Mouse (Mus musculus) left cerebral cortex, postnatal 10 days (tissue): ENCODE results near the gene Dapp1. TPM values are rescaled to one million over a fixed set of nuclear protein-coding genes. Genes with fewer than 3 reads are reported as not detected.
A peak's percentile ranks its signal among the peaks of the same experiment; 100 is the strongest.
"Not testable (repeated sequence)": the region's sequence is repeated elsewhere in the genome, so short reads cannot be mapped to it uniquely, and the experiment has no call there.

Experiments used
- DNase-seq, 2 experiments: peaks; one replicate each; pipeline ENCODE4 v3.0.0; 2021 to 2022; ENCODE audit warnings: low spot score in 2 of 2, mixed read lengths in 1 of 2; ENCODE audit errors: extremely low spot score in 1 of 2
- intact Hi-C: fragments of 180-260 bp; cut with DNase I; formaldehyde crosslinking; loops from one replicate; pipeline ENCODE4 v1.15.1; 2025
- total RNA-seq, 2 experiments: library from RNA; stranded (reverse); gene quantifications; 2 replicates each; pipeline ENCODE4 v1.2.3; 2021

The Dapp1 gene
- total RNA-seq, 2 experiments from 2014 or later, result 2.4 to 4.0 TPM

DNA sequence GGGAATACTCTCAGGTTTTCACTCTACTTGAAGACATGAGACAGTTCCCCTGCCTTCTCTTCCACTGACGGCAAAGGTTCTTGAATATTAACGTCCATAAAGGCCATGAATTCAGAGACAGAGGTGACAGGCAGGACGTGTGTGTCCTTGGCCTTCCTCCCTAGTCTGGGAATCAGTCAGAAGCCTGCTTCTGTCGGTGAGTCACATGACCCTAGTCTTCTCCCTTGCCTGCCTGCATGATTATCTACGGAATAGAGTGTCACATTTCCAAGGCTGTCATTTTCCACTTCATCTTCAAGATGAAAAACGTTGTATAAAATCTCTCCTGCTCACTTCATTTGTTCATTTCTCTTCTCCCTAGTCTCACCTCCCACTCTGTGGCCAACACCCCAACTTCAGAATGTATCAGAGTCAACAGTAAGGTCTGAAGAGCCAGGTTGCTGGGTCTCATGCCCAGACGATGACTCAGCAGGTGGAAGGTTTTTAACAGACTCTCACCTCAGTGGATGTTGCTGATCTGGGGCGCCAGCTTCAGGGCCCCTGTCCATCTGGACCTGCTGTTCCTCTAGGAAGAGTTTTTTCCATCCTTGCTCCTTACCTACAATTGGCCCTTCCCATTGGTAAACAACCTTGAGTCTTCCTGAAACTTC is 19.5 kb downstream of the Dapp1 start:
- no peak for DNase-seq
- intact Hi-C loops, result no loop called here

DNA sequence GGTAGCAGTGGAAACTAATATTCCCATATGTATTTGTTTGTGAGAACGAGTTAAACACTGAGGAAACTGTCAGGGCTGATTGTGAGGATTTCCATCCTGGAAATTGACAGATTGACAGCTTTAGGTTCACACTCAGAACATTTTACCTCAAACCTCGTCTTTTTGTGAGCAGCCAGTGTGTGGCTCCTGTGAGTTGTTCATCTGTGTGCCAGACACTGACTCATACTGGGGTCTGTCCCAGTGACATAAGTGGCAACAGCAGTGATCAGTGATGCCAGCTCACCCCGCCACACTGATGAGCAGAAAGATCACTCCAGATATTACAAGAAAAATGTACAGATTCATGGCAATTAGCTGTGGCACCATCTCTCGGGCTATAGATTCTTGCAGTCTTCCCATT is 21.9 kb downstream of the Dapp1 start:
- no peak for DNase-seq
- intact Hi-C loops, result no loop called here

DNA sequence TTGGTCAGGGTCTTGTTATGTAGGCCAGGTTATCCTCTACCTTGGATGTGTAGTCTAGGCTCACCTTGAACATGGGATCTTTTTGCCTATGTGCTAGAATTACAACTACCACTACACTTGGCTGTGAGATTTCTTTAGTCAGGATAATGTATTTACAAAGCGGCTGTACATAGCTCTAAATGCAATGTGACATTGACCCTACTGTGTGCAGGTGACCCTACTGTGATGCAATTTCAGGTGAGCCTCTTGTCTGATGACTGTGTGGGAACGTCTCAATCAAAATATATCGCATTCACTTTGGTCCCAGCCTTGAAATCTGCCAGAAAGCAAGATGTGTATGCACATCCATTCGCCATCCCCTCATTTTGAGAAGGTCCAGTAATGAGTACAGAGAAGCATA is 23.0 kb downstream of the Dapp1 start:
- DNase-seq, result no peak
- intact Hi-C loops, result no loop called here

DNA sequence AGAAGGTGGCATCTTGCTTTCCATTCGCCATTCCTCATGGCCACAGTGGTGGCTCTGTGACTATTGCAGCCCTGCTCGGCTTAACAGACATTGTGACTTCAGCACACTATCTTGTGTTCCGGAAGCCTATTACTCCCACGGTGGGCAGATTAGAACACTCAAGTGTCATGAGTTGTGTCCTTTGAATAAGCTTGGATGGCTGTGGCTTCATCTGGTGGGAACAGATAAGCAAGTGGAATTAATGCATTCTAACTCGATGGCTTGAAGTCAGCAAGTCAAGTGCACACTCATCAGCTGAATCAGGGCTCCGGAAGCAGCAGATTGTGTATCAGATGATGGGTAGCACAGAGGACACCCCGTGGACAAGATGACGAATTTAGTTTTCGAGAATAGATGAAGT is 23.5 kb downstream of the Dapp1 start:
- DNase-seq, result no peak
- intact Hi-C loops, result no loop called here

DNA sequence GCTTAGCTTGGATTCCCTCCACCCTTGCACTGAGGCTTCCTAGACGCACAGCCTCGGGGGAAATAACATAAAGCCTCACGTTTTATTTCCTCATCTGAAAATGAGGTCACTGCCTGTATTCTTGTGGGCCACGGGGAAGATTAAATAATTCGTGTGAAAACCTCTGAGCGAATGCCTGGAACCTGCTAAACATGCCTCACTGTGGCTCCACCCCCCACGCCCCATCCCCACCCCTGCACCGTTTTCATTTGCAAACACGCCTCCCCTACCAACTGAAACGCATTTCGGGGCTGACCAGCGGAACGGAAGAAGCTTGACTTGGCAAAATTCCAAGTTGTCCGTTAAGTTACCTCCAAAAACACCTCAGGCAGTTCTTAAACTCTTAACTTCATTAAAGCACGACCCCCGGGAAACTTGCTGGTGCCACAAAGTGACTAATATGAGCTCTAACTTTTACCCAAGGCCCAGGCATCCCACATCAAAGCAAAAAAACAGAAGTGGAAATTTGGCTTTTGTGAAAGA is 25.7 kb downstream of the Dapp1 start:
- intact Hi-C loops, result no loop called here
- no peak for DNase-seq

DNA sequence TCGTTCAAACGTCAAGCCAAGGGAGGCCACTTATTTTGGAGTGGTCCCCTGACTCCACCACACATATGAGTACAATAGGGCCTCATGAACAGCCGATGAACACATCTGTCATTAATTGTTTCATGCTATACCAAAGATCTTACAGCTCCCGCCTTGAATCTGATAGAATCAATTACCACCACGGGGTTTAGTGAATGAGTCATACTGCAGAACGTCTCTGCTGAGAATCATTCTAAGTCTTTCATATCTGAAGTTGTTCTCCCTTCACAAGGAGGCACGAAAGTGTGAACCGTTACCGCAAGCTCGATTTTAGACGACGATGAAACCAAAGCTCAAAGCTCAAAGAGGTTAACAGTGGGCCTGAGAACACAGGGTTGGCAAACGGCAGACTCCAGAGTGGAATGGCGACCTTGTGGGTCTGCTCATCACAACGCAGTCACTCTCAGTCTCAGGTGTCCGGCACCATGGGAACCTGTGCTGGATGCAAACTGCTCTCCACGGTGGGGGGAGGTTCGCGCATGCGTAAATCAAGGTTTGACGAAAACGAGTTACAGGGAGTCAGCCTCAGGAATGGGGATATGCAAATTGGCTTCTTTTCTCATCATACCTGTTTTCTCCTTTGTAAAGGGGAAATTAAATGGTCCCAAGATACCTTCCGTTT is 27.0 kb downstream of the Dapp1 start:
- no peak for DNase-seq
- intact Hi-C loops, result no loop called here

DNA sequence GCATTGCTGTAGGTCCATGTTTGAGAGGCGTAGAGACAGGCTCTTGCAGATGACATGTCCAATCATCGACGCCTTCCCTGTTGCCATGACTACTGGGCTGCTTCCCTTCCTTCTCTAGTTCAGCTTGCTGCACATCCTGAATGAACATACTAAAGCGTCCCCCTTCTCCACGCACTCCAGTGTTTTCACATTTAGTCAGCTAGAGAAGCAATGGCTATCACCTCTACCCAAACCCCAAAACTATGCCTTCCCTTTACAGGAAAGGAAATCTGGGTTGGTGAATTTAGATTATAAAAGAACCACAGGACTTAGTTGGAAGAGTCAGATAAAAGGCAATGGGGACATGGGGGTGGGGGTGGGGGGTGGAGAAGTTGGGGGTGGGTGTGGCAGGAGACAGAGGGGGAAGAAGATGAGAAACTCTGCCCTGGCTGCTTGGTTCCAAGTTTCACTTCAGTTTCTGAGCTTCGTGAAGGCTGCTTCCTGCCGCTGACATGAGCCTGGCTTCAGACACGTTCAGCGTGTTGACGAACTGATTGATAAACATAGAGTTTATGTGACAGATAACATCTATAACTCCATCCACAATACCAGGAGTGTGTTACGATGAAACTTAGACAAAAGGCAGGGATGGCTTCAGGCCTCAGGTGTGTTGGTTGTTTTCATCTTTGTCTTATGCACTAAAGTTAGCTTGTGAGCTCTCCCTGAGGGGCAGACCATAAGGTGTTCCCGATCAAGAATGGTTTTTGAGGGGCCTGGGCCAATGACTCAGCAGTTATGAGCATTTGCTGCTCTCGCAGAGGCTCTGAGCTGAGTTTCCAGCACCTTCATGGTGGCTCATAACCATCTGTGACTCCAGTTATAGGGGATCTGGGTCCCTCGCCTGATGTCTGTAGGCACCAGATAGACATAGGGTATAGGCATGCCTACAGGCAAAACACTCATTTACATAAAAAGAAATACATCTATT is 28.1 kb downstream of the Dapp1 start:
- DNase-seq, result peak; percentile 73 to 83
- intact Hi-C loops, result no loop called here

DNA sequence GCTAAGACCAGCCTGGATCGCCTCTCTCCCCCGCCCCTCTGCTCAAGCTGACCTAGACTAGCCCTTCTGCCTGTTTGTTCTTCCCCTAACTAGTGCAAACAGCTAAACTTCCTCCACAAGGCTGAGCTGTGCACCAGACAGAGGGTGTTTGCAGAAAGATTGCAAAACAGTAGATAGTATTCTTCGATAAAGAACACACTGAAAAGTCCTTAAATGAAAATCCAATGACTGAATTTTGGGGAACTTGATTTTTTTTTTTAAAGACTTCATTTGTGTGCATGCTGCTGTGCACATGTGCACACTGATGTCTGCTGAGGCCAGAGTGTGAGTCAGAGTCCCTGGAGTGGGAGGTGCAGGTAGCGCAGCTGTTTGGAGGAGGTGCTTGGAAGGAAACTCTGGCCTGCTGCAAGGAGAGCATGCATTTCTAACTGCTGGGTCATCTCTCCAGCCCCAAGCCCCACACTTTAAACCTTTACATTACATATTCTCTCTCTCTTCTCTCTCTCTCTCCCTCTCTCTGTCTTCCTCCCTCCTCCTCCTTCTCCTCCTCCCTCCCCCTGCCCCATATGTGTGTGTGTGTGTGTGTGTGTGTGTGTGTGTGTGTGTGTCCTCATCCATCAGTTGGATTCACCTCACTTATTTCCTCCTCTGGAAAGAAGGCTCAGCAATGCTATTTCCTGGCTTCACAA is 29.0 kb downstream of the Dapp1 start:
- no peak for DNase-seq
- intact Hi-C loops, result no loop called here

DNA sequence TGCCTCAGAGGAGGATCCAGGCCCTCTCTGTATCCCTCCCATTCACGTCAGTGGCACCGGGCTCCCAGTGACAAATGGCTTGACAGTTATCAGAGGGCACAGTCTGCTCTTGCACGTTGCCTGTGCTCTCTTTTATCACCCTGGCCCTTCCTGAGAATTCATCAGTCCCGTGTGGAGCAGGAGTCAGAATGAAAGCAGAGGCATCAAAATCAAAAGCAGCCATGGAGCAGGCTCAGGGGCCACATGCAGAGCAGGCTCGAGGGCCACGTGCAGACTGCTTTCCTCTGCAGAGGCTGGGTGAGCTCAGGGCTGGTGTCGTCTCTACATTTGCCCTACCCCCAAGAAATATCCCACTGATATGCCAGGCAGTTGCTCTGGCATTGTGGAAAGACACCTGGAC is 29.5 kb downstream of the Dapp1 start:
- intact Hi-C loops, result no loop called here
- no peak for DNase-seq

DNA sequence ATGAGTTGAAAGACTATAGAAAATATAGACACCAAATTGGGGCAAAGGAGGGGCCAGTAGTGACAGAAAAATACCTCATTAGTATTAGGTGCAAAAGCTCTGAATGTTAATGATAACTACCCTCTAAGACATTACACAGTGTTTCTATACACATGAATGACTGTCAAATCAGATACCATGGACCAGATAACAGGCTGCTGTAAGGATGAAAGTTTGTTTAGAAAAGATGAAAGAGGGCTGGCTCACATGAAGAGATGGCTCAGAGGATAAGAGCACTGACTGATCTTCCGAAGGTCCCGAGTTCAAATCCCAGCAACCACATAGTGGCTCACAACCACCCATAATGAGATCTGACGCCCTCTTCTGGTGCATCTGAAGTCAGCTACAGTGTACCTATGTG is 30.0 kb downstream of the Dapp1 start:
- intact Hi-C loops, result not testable (repeated sequence)

DNA sequence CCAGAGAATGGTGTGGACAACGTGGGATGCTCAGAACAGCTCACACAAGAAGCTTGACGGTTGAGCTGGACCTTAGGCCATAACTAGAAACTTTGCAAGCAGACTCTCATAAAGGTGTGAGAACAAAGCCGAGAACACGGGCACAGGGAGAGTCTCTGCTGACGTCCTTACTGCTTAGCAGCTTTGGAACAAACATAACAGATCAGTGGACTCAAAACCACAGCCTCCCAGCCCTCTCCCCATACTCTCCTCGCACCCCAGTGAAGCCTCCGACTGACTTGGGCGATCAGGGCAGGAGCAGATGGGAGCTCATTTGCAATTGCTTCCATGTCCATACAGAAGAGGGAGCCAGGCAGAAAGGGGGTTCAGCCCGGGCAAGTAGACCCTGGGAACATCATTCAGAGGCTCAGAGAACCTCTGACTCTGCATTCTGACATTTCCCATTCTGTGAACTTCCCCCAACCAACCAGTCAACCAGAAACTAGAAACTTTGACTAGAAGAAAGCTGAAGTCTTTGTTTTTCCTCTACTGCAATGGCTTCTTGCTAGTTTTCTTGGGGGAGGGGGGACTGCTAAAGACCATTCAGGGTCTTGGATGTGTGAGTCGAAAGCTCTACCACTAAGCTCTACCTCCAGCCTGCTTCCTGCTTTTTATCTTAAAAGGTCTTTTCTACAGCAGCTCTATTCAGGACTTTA is 31.0 kb downstream of the Dapp1 start:
- intact Hi-C loops, result no loop called here
- no peak for DNase-seq

More for the DNA sequence above, 30.0 kb downstream of the Dapp1 start:
- DNase-seq, result not testable (repeated sequence)

DNA sequence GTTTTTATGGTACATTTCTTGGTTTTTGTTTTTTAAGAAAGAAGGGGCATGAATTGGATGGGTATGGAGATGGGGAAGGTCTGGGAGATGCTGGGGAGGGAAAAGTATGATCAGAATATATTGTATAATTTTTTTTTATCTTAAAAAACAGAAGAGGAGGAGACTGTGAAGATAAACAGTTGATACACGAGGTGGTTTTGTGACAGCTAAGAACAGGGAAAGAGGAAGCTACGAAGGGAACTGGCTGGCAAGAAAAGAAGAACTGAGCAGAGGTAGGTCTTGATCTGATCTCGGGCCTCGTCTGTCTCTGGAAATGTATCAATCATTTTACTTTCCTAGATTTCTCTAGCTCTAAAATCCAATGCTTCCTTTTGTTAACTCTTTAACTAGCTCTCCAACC is 33.8 kb downstream of the Dapp1 start:
- intact Hi-C loops, result no loop called here
- no peak for DNase-seq

DNA sequence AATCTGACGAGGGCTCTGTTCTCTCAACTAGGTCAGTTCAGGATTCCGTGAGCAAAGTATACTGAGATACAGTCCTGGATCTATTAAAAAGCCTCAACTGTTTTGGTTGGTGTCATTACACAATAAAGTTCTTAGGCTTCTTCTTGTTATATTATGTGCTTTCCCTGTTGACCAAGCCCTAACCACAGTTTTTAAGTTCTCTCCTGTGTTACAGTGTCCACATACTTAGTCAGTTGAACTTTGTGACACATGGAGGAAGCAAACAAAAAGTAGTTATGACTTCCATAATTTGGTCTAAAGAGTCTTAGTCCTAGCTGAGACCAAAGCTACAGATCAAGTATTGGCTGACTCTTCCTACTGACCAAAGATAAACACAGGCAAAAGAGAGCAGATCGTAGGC is 34.5 kb downstream of the Dapp1 start:
- intact Hi-C loops, result no loop called here
- no peak for DNase-seq

DNA sequence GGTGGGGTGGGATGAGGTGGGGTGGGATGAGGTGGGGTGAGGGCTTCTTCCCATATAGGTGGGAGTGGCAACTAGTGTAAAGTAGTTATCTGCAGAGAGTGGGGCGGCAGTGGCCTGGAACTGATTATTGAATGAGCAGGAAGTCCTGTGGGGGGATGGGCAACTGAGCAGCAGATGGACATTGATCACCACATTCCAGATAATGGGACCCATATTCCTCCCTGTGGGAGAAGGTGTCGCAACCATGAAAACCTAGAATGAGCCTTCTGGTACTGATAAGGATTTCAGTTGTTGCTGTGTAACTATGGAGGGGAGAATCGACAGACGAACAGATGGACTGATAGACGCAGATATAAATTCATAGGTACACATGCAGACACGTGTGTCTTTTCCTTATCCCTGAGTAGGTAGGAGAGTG is 37.6 kb downstream of the Dapp1 start:
- no peak for DNase-seq

DNA sequence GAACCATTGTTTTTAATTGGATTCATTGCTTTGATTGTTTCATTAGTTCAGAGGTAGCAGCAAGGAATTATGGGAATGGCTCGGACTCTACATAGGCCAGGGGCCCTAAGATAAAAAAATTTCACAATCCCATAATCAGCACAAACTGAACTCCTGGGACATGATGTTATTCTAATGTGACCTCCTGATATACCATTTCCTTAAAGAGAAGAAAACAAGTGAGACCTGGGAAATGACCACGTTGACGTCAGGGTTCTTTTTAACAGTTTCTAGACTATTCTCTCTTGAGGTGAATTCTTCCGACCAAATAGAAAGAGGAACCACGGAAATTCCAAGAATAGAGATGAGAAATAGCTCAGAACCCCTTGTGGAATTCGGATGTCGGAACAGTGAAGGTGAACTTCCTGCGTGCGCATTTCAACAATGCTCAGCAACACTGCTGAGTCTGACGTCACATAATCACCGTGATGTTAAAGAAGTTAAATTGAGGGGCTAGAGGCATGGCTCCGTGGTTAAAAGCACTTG is 39.2 kb downstream of the Dapp1 start:
- intact Hi-C loops, result no loop called here
- no peak for DNase-seq

More for the DNA sequence above, 37.6 kb downstream of the Dapp1 start:
- intact Hi-C loops, result no loop called here

DNA sequence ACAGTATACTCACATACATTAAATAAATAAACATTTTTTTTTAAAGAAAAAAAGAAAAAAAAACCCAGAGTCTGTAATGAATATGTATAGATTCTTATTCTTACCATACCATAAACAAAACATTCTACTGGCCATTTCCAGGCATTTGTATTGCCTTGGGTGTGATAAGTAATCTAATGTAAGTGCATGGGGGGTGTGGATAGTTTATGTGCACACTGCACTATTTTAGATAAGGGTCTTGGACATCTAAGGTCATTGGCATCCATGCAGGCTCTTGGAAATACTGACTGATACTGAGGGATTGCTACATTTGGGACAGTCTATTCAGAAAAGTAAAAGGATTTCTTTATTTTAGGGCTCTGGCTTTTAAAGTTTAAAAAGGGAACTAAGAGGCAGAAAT is 39.8 kb downstream of the Dapp1 start:
- intact Hi-C loops, result no loop called here

DNA sequence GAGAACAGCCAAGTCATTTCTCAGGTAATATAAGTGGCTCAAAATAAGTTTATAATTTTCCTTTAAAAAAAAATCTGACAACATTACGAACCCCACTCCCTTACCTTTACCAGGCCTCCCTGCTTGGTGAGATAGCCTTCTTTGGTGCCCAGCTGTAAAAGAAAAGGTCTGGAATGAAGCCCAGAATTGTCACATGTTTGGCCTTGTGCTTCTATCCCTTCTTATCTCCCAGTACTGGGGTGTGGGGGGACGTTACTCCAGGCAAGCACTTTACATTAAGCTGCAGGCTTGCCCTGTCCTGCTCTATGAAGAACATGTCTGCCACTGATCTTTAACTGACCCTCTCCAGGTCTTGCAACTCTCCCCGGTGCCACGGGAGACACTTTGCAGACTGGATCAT is 40.6 kb downstream of the Dapp1 start:
- DNase-seq, result no peak
- intact Hi-C loops, result no loop called here

More for the DNA sequence above, 39.8 kb downstream of the Dapp1 start:
- DNase-seq, result no peak

DNA sequence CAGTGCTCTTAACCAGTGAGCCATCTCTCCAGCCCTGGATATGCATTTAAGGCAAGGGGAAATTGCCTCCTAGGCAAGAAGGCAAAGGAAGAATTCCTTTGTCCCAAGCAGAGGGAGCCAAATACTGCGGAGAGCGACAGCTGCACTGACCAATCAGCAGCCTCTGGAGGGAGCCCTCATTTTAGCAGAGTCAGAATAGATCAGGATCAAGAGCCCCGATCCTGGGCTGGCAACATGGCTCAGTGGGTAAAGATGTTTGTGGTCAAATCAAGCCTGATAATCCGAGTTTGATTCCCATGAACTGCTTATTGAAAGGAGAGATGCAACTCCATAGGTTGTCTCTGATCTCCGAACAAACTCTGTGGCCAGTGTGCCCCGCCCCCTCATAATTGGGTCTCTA is 42.7 kb downstream of the Dapp1 start:
- DNase-seq, result peak in 1 of 2 experiments; percentile 81
- intact Hi-C loops, result loop anchor here (5.0 kb wide), 1 partner anchor 209 kb away; no protein-coding TSS in a partner anchor
